Mouse (Mus musculus) liver, embryonic 14.5 days (tissue): ENCODE measurements around the gene Smyd3. TPM values are rescaled to one million over a fixed set of nuclear protein-coding genes. Genes with fewer than 3 reads are reported as not detected.

ENCODE experiments used
- ATAC-seq: fragments of 200-750 bp; cut with Nextera tagmentation; 2 replicates; pipeline ENCODE4 v1.8.0; 2017; ENCODE audit warnings: moderate number of reproducible peaks, mild to moderate bottlenecking, moderate library complexity; ENCODE audit not compliant: insufficient read depth
- DNase-seq, 3 experiments: peaks; one replicate each; pipeline ENCODE4 v3.0.0-alpha.2; 2012 to 2013; ENCODE audit warnings: low read depth in 3 of 3, low spot score in 3 of 3
- H3K27ac ChIP-seq: fragments of 300-500 bp; sonication (generic); 2 replicates; pipeline ENCODE4 v1.5.1; 2014; ENCODE audit warnings: moderate library complexity, mild to moderate bottlenecking, control low read depth, inconsistent platforms
- H3K27me3 ChIP-seq: fragments of 300-500 bp; sonication (generic); 2 replicates; pipeline ENCODE4 v1.6.1; 2014; ENCODE audit warnings: mild to moderate bottlenecking, low read length, moderate library complexity; ENCODE audit not compliant: control insufficient read depth, insufficient read depth
- H3K36me3 ChIP-seq: fragments of 300-500 bp; sonication (generic); replicated peaks from 2 replicates; pipeline ENCODE4 v1.6.1; 2014; ENCODE audit warnings: low read depth; ENCODE audit not compliant: control insufficient read depth, insufficient read depth
- H3K4me1 ChIP-seq, 2 experiments: fragments of 200-500 bp in 1 of 2; fragments of 300-500 bp in 1 of 2; sonication (generic) in 1 of 2; replicated peaks; 2 replicates each; pipeline ENCODE4 v1.6.1; 2012 to 2014; ENCODE audit warnings: antibody characterized with exemption in 1 of 2, inconsistent platforms in 1 of 2, low read length in 1 of 2; ENCODE audit not compliant: control insufficient read depth in 2 of 2, insufficient read depth in 2 of 2
- H3K4me2 ChIP-seq: fragments of 300-500 bp; sonication (generic); 2 replicates; pipeline ENCODE4 v1.6.1; 2014; ENCODE audit warnings: low read depth, mild to moderate bottlenecking, control low read depth, moderate library complexity
- H3K4me3 ChIP-seq, 2 experiments: fragments of 200-500 bp in 1 of 2; fragments of 300-500 bp in 1 of 2; sonication (generic) in 1 of 2; 2 replicates each; pipeline ENCODE4 v1.5.1; 2012 to 2014; ENCODE audit warnings: low read depth in 2 of 2, low read length in 2 of 2, mild to moderate bottlenecking in 2 of 2, control low read depth in 1 of 2, inconsistent platforms in 1 of 2, moderate library complexity in 1 of 2; ENCODE audit not compliant: insufficient read depth in 1 of 2
- H3K9ac ChIP-seq: fragments of 300-500 bp; sonication (generic); replicated peaks from 2 replicates; pipeline ENCODE4 v1.6.1; 2014; ENCODE audit warnings: mild to moderate bottlenecking, control low read depth, moderate library complexity
- H3K9me3 ChIP-seq: fragments of 300-500 bp; sonication (generic); 2 replicates; pipeline ENCODE4 v1.6.1; 2016; ENCODE audit warnings: low read length, mixed read lengths; ENCODE audit not compliant: control insufficient read depth
- CTCF ChIP-seq: IDR thresholded peaks from 2 replicates; pipeline ENCODE4 v1.5.1; 2016; ENCODE audit warnings: antibody characterized with exemption, low read depth, control low read depth
- EP300 ChIP-seq: IDR thresholded peaks from 2 replicates; pipeline ENCODE4 v1.6.1; 2016; ENCODE audit warnings: antibody characterized with exemption, low read depth
- WGBS: fragments of 180-500 bp; shearing (Covaris S2); extraction: QIAGEN DNeasy Blood & Tissue Kit; methylation state at CpG from one replicate; pipeline ENCODE4 v1.1.7; 2014; ENCODE audit not compliant: insufficient replicate concordance; 5-methylcytosine and 5-hydroxymethylcytosine counted together
- polyA plus RNA-seq, 2 experiments: library from polyadenylated mRNA; depleted of rRNA in 1 of 2; stranded (reverse) in 1 of 2; unstranded in 1 of 2; fragments of >200 nt; fragmentation: Nextera tagmentation in 1 of 2; extraction: Ambion mirVana in 1 of 2; gene quantifications; 2 replicates each; pipeline versions ENCODE4 v1.2.1 to v1.2.3; 2012 to 2014

The Smyd3 gene
- polyA plus RNA-seq, 2 experiments, result 2.6 to 6.6 TPM

- no peaks in the 10 kb centered on the region for H3K27me3 ChIP-seq
- no peaks in the 10 kb centered on the region for H3K36me3 ChIP-seq
- DNase-seq, result no peak
- H3K4me2 ChIP-seq, result no peak overlapping the region
- TF ChIP-seq CTCF (no peak), EP300 (no peak)
- H3K9ac ChIP-seq, result no peak overlapping the region
- no peak overlapping the region for H3K27ac ChIP-seq
- WGBS, result 62% methylated on average over 5 of the region's 5 CpGs
- no peaks in the 10 kb centered on the region for H3K9me3 ChIP-seq
- no peak for ATAC-seq
- no peak overlapping the region for H3K4me3 ChIP-seq
- no peaks in the 10 kb centered on the region for H3K4me1 ChIP-seq
Measured at GRCm38 (mm10) chr1:179282821-179283220, 235.0 kb downstream of the Smyd3 start.

DNA sequence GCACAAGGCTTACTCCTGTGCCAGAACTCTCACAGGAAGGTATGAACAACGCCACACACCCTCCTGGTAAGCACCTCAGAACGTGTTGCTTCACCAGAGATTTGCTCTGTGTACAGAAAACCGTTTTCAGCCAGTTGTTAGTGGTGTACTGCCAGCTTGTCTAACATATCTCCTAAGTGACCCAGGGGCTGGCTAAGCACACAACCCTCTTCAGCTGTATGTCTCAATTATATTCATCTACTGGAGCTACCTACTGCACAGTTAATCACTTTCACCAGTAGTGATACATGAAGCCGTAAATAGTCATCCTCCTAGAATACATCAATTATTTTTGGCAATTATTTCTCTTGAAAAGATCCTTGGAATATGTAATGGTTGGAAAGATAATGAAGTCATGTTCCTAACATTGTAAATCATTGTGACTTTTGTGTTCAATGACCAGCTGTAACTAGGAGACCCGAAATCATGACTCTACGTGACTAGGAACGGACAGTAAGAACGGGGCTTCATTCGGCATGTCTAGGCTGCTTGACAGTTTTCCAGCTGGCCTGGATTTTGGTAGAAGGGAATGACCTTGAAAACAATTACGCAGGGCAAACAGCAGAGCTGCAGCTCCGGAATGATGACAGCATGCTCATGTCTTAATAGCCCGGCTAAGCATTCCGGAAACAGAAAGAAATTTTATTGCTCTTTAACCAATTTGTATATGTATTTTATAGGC, 236.3 kb downstream of the Smyd3 start:
- no peak overlapping the region for H3K4me2 ChIP-seq
- H3K9ac ChIP-seq, result no peak overlapping the region
- H3K36me3 ChIP-seq, result no peaks in the 10 kb centered on the region
- H3K4me3 ChIP-seq, result no peak overlapping the region
- DNase-seq, result no peak
- no peak for ATAC-seq
- WGBS, result 72% methylated on average over 13 of the region's 13 CpGs
- no peaks in the 10 kb centered on the region for H3K4me1 ChIP-seq
- no peak overlapping the region for H3K27ac ChIP-seq
- H3K27me3 ChIP-seq, result no peaks in the 10 kb centered on the region
- TF ChIP-seq EP300 (no peak), CTCF (no peak)
- H3K9me3 ChIP-seq, result no peaks in the 10 kb centered on the region

DNA sequence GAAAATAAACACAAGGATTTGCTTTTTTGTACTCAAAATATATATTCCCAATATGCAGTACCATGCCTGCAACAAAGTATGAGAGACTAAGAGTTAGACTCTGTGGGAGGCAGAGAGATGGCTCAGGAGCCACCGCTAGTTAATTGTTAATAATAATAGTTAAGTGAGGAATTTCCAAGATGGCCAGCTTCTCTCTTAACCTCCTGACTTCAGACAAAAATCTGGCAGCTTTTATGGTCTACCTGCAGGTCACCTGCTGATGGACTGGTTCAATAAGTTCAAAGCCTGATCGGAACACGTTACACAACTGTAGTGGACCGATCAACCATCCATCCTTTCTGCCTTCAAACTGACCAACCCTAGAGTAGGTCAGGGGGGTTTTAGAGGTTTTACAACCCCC, 238.7 kb downstream of the Smyd3 start:
- Histone ChIP-seq H3K27me3 (no peaks in the 10 kb centered on the region), H3K4me3 (no peak overlapping the region), H3K4me1 (no peaks in the 10 kb centered on the region), H3K9me3 (no peaks in the 10 kb centered on the region), H3K27ac (no peak overlapping the region), H3K36me3 (no peaks in the 10 kb centered on the region), H3K9ac (no peak overlapping the region), H3K4me2 (no peak overlapping the region)
- no peak for TF ChIP-seq EP300
- no peak for TF ChIP-seq CTCF
- ATAC-seq, result no peak
- DNase-seq, result no peak
- WGBS, result 85% methylated on average over 4 of the region's 4 CpGs

DNA sequence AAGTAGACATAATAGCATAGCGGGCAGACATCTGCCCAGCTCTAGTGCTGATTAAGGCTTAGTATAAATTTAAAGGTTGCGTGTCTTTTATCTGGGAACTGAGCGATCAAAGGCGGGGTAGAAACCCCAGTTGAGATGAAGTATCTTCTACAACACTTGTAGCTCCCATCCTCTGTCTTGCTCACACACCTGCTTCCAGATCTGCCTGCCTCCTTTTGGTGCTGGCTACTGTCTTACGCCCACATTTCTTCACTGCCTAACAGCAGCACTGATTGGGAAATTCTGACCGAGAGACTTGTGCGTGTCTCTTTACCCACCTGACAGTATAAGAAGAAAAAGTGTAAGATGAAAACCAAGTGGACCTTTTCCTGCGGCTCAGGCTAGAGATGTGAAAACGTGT, 240.5 kb downstream of the Smyd3 start:
- H3K27me3 ChIP-seq, result no peaks in the 10 kb centered on the region
- no peak for TF ChIP-seq EP300
- no peak for TF ChIP-seq CTCF
- H3K4me1 ChIP-seq, result no peaks in the 10 kb centered on the region
- no peak overlapping the region for H3K9ac ChIP-seq
- ATAC-seq (no peak), DNase-seq (no peak)
- H3K9me3 ChIP-seq, result no peaks in the 10 kb centered on the region
- H3K27ac ChIP-seq, result no peak overlapping the region
- H3K4me3 ChIP-seq, result no peak overlapping the region
- H3K4me2 ChIP-seq, result no peak overlapping the region
- WGBS, result 71% methylated on average over 9 of the region's 9 CpGs
- no peaks in the 10 kb centered on the region for H3K36me3 ChIP-seq

- Histone ChIP-seq H3K4me2 (no peak overlapping the region), H3K27me3 (no peaks in the 10 kb centered on the region), H3K9ac (no peak overlapping the region), H3K9me3 (no peaks in the 10 kb centered on the region), H3K36me3 (no peaks in the 10 kb centered on the region), H3K27ac (no peak overlapping the region), H3K4me3 (no peak overlapping the region), H3K4me1 (no peaks in the 10 kb centered on the region)
- DNase-seq, result no peak
- no peak for TF ChIP-seq EP300
- WGBS, result 78% methylated on average over 1 of the region's 1 CpGs
- no peak for ATAC-seq
Measured at GRCm38 (mm10) chr1:179276866-179277265, 241.0 kb downstream of the Smyd3 start.
